Mouse (Mus musculus): ENCODE data around the gene Exoc3l2. TPM values are rescaled to one million over a fixed set of nuclear protein-coding genes. Genes with fewer than 3 reads are reported as not detected.

The Exoc3l2 gene
- polyA plus RNA-seq (2012; rRNA removed) = 6.3 and 7.2 TPM in 2 replicates

GRCm38 (mm10) chr7:19462884-19463381 is at the start of gene Exoc3l2:
Exoc3l2 (plus strand) TSS chr7:19463331.

DNA sequence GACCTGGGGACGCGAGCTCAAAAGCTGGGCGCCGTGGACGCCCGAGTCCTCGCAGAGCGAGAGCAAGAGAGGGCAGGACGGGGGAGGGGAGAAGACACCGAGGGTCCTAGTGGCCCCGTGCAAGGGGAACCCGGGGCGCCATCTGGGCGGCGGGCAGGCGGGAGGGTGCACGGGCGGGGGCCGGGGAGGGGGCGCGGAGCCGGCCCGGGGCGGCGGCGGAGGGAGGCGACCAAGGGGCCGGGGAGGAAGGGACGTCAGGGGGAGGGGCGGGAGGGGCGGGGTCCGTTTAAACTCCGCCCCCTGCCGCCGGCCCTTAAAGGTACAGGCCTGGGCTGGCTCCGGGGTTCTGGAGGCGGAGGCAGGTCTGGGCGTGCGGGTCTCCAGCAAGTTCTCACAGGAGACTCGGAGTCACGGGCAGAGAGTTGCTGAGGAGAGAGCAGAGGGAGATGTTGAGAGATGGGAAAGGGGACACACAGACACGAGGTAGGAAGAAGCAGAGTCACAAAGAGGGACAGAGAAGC is 4.5 kb upstream of the Exoc3l2 start, which contains the start of gene Mark4:
Mark4 (minus strand) TSS at position 231 of the 521 bp plus-strand sequence.

DNA sequence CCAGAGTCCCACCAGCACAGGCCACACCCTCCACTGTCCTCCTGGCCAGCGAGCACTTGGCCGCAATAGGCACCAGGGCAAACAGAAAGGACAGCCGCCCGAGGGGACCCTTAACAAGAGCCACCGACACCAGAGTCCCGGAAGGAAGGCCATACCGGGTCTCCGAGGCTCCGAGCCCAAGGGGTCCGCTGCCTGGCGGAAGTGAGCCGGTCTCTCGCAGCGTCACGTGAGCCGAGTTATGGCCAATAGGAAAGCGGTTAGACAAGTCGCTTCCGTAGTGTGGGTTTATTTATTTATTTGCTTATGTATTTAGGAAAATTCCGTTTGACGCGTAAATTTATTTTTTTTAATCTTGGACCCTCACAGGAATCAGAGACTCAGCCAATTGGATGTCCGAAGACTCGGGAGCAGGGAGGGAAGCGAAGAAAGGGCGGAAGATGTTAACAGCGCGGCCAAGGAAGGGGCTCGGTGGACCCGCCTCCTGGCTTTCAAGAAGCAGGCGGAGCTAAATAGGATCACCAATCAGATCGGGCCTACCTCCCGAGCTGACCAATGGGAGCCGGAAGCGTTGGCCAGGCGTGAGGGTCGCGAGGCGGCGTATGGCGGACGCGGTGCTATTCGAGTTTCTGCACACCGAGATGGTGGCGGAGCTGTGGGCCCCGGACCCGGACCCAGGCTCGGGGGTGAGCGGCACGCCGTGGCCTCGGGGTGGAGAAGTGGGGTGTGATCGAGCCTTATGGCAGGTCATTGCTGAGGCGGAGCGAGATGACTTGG is 45.2 kb downstream of the Exoc3l2 start, which contains the start of the genes Bloc1s3 and Trappc6a:
Bloc1s3 (minus strand) TSS at position 218 of the 774 bp plus-strand sequence.
Trappc6a (plus strand) TSS at position 246 of the 774 bp plus-strand sequence.

DNA sequence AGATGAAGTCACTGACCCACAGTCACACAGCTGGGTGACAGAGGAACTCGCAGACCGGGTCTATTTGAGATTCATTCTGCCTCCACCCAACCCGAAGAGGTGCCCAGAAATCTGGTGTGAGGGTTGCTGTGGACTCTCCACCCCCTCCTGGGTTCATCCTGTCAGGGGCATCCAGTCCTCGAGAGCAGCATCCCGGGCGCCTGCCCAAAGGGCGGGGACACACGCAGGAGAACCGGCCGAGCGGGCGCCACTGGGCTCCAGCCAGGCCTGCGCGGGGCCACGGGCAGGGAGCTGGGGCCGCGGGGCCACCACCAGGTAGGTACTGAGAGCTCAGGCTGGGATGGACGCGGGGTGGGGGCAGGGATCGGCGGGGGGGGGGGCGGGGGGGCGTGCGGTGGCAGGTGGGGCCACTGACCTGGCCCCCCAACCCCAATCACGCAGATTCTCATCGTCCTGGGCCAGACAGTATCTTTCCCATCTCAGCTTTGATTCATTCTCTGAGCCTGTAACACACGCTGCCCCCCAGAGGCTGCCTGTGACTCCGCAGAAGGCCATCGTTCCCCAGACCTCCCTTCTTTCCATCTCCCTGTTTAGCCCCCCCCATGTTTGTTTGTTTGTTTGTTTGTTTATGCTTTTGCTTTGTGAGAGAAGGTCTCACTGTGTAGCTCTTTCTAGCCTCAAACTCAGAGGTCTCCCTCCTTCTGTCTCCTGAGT is 54.7 kb downstream of the Exoc3l2 start, which contains the start of gene Nkpd1:
Nkpd1 (plus strand) TSS at position 187 of the 714 bp plus-strand sequence.

Other genes starting within 250 kb of the Exoc3l2 start
- gene Opa3, start 235.0 kb upstream of the Exoc3l2 start, polyA plus RNA-seq (2012; rRNA removed) = 15.9 and 16.9 TPM in 2 replicates
- 232 and 302 TPM in 2 replicates for gene Vasp, start 191.5 kb upstream of the Exoc3l2 start, polyA plus RNA-seq (2012; rRNA removed)
- gene Ppm1n, start 183.3 kb upstream of the Exoc3l2 start, polyA plus RNA-seq (2012; rRNA removed) = 0.23 and 1.3 TPM in 2 replicates
- 25.7 and 26.9 TPM in 2 replicates for gene Rtn2, start 180.7 kb upstream of the Exoc3l2 start, polyA plus RNA-seq (2012; rRNA removed)
- 1.1 and 2.1 TPM in 2 replicates for gene Fosb, start 153.3 kb upstream of the Exoc3l2 start, polyA plus RNA-seq (2012; rRNA removed)
- gene Ercc1, start 118.6 kb upstream of the Exoc3l2 start, polyA plus RNA-seq (2012; rRNA removed) = 16.8 and 21.2 TPM in 2 replicates
- gene Cd3eap, start 103.8 kb upstream of the Exoc3l2 start, polyA plus RNA-seq (2012; rRNA removed) = 3.9 and 7.8 TPM in 2 replicates
- 21.4 and 23.5 TPM in 2 replicates for gene Ppp1r13l, start 103.6 kb upstream of the Exoc3l2 start, polyA plus RNA-seq (2012; rRNA removed)
- gene Ercc2, start 81.3 kb upstream of the Exoc3l2 start, polyA plus RNA-seq (2012; rRNA removed) = 25.1 and 27.9 TPM in 2 replicates
- 16.2 and 18.5 TPM in 2 replicates for gene Klc3, start 59.2 kb upstream of the Exoc3l2 start, polyA plus RNA-seq (2012; rRNA removed)
- 315 and 356 TPM in 2 replicates for gene Ckm, start 58.6 kb upstream of the Exoc3l2 start, polyA plus RNA-seq (2012; rRNA removed)
- gene Mark4, start 4.5 kb upstream of the Exoc3l2 start, polyA plus RNA-seq (2012; rRNA removed) = 10.8 and 27.7 TPM in 2 replicates
- 7.3 and 15.7 TPM in 2 replicates for gene Bloc1s3, start 45.0 kb downstream of the Exoc3l2 start, polyA plus RNA-seq (2012; rRNA removed)
- 119 and 179 TPM in 2 replicates for gene Trappc6a, start 45.1 kb downstream of the Exoc3l2 start, polyA plus RNA-seq (2012; rRNA removed)
- gene Nkpd1, start 54.5 kb downstream of the Exoc3l2 start, polyA plus RNA-seq (2012; rRNA removed) = 45.5 and 87.5 TPM in 2 replicates
- 78.3 and 88.5 TPM in 2 replicates for gene Ppp1r37, start 99.7 kb downstream of the Exoc3l2 start, polyA plus RNA-seq (2012; rRNA removed)
- gene Zfp296, start 114.0 kb downstream of the Exoc3l2 start, polyA plus RNA-seq (2012; rRNA removed) = 7.5 and 7.9 TPM in 2 replicates
- gene Gemin7, start 114.3 kb downstream of the Exoc3l2 start, polyA plus RNA-seq (2012; rRNA removed) = 59.4 and 88.0 TPM in 2 replicates
- 68.5 and 172 TPM in 2 replicates for gene Clasrp, start 141.2 kb downstream of the Exoc3l2 start, polyA plus RNA-seq (2012; rRNA removed)
- 10.6 and 18.6 TPM in 2 replicates for gene Relb, start 166.1 kb downstream of the Exoc3l2 start, polyA plus RNA-seq (2012; rRNA removed)
- gene Clptm1, start 201.7 kb downstream of the Exoc3l2 start, polyA plus RNA-seq (2012; rRNA removed) = 55.4 and 69.0 TPM in 2 replicates
- gene Apoc2, start 214.6 kb downstream of the Exoc3l2 start, polyA plus RNA-seq (2012; rRNA removed) = 1.1 and 1.6 TPM in 2 replicates
- not detected in 2 replicates for gene Gm44805, start 218.1 kb downstream of the Exoc3l2 start, polyA plus RNA-seq (2012; rRNA removed)
- gene Apoc4, start 218.1 kb downstream of the Exoc3l2 start, polyA plus RNA-seq (2012; rRNA removed) = 0.37 TPM in 1 of 2 replicates, not detected in the other
- gene Apoc1, start 229.3 kb downstream of the Exoc3l2 start, polyA plus RNA-seq (2012; rRNA removed) = 6.5 and 8.3 TPM in 2 replicates
- 235 and 380 TPM in 2 replicates for gene Apoe, start 235.9 kb downstream of the Exoc3l2 start, polyA plus RNA-seq (2012; rRNA removed)